Mouse (Mus musculus) cerebellum, adult 2 months (tissue): ENCODE data around the gene Wwp2. TPM values are rescaled to one million over a fixed set of nuclear protein-coding genes. Genes with fewer than 3 reads are reported as not detected.

ENCODE experiments used
- DNase-seq, 2 experiments: peaks; one replicate each; pipeline ENCODE4 v3.0.0; 2021
- H3K27ac ChIP-seq: fragments of 200-500 bp; 2 replicates; pipeline ENCODE4 v1.5.1; 2012; ENCODE audit warnings: low read length, control low read depth, inconsistent platforms; ENCODE audit not compliant: insufficient read depth
- H3K27me3 ChIP-seq: fragments of 200-500 bp; 2 replicates; pipeline ENCODE4 v1.6.1; 2012; ENCODE audit warnings: inconsistent platforms, mild to moderate bottlenecking, low read length, moderate library complexity; ENCODE audit not compliant: control insufficient read depth, insufficient read depth
- H3K4me1 ChIP-seq: fragments of 200-500 bp; 2 replicates; pipeline ENCODE4 v1.6.1; 2011; ENCODE audit warnings: low read length; ENCODE audit not compliant: control insufficient read depth, insufficient read depth
- H3K4me3 ChIP-seq: fragments of 200-500 bp; replicated peaks from 2 replicates; pipeline ENCODE3; 2011; ENCODE audit warnings: mild to moderate bottlenecking, low read depth, low read length, control low read depth; ENCODE audit not compliant: insufficient read depth
- CTCF ChIP-seq: fragments of 200-500 bp; IDR thresholded peaks from 2 replicates; pipeline ENCODE4 v1.5.1; 2011; ENCODE audit warnings: low read depth, mild to moderate bottlenecking, control low read depth, low read length, moderate library complexity, borderline replicate concordance; ENCODE audit not compliant: insufficient read depth
- POLR2A ChIP-seq: fragments of 200-500 bp; IDR thresholded peaks from 2 replicates; pipeline ENCODE4 v1.6.1; 2011; ENCODE audit warnings: low read length, control low read depth, borderline replicate concordance; ENCODE audit not compliant: insufficient read depth
- WGBS: fragments of 180-500 bp; shearing (Covaris S2); methylation state at CpG from one replicate; pipeline ENCODE4 v1.1.7; 2018; 5-methylcytosine and 5-hydroxymethylcytosine counted together
- polyA plus RNA-seq: library from polyadenylated mRNA; depleted of rRNA; stranded (reverse); fragments of >200 nt; gene quantifications from 2 replicates; pipeline ENCODE4 v1.2.3, GENCODE M21; 2012; rRNA removed

The Wwp2 gene
- 32.4 and 33.9 TPM in 2 replicates for polyA plus RNA-seq

GRCm38 (mm10) chr8:107435962-107436831, at the start of gene Wwp2:
Gene Wwp2, plus strand, starts transcription at chr8:107436365.
- H3K4me3 ChIP-seq, result peak within 1 kb of the TSS; percentile 92
- under 1% methylated on average over 66 of the region's 81 CpGs for WGBS
- H3K27ac ChIP-seq, result peak within 1 kb of the TSS; percentile 29; the same call in 1 of the 2 replicates
- no peaks in the 10 kb centered on the region for H3K27me3 ChIP-seq
- DNase-seq, result peak; percentile 79 to 81
- TF ChIP-seq CTCF (no peak), POLR2A (peak; percentile 77)
- peaks cover 4% of the 10 kb centered on the region for H3K4me1 ChIP-seq

- H3K27me3 ChIP-seq, result no peaks in the 10 kb centered on the region
- H3K4me1 ChIP-seq, result peaks cover 5% of the 10 kb centered on the region; the same call in 1 of the 2 replicates
- 24% methylated on average over 3 of the region's 3 CpGs for WGBS
- TF ChIP-seq POLR2A (no peak), CTCF (peak; percentile 38; the same call in 1 of the 2 replicates)
- peak in 1 of 2 experiments; percentile 30 for DNase-seq
- H3K4me3 ChIP-seq, result no peak overlapping the region
- H3K27ac ChIP-seq, result no peak overlapping the region
Measured at GRCm38 (mm10) chr8:107386642-107387041, 49.5 kb upstream of the Wwp2 start.

- H3K4me1 ChIP-seq, result peaks cover 5% of the 10 kb centered on the region; the same call in 1 of the 2 replicates
- H3K27me3 ChIP-seq, result no peaks in the 10 kb centered on the region; the same call in 1 of the 2 replicates
- no peak for TF ChIP-seq POLR2A
- peak; percentile 44; the same call in 1 of the 2 replicates for TF ChIP-seq CTCF
- H3K27ac ChIP-seq, result no peak overlapping the region
- WGBS, result 63% methylated on average over 5 of the region's 5 CpGs
- H3K4me3 ChIP-seq, result no peak overlapping the region
- DNase-seq, result peak; percentile 50 to 57
Measured at GRCm38 (mm10) chr8:107387861-107388260, 48.3 kb upstream of the Wwp2 start.

GRCm38 (mm10) chr8:107389557-107389956, 46.6 kb upstream of the Wwp2 start:
- no peak for TF ChIP-seq POLR2A
- no peak for TF ChIP-seq CTCF
- Histone ChIP-seq H3K4me3 (no peak overlapping the region), H3K4me1 (peaks cover 5% of the 10 kb centered on the region; the same call in 1 of the 2 replicates), H3K27me3 (no peaks in the 10 kb centered on the region; the same call in 1 of the 2 replicates), H3K27ac (no peak overlapping the region)
- WGBS, result 6% methylated on average over 8 of the region's 8 CpGs
- peak; percentile 41 to 69 for DNase-seq

- Histone ChIP-seq H3K4me1 (peaks cover 5% of the 10 kb centered on the region; the same call in 1 of the 2 replicates), H3K4me3 (no peak overlapping the region), H3K27me3 (no peaks in the 10 kb centered on the region; the same call in 1 of the 2 replicates), H3K27ac (no peak overlapping the region)
- WGBS, result 91% methylated on average over 16 of the region's 16 CpGs
- TF ChIP-seq CTCF (no peak), POLR2A (no peak)
- no peak for DNase-seq
Measured at GRCm38 (mm10) chr8:107390476-107391135, 45.6 kb upstream of the Wwp2 start.

GRCm38 (mm10) chr8:107391136-107391516, 45.0 kb upstream of the Wwp2 start:
- H3K4me1 ChIP-seq, result peaks cover 8% of the 10 kb centered on the region
- H3K27ac ChIP-seq, result no peak overlapping the region
- no peak for DNase-seq
- TF ChIP-seq CTCF, result no peak
- TF ChIP-seq POLR2A, result no peak
- 47% methylated on average over 4 of the region's 4 CpGs for WGBS
- no peak overlapping the region for H3K4me3 ChIP-seq
- no peaks in the 10 kb centered on the region; the same call in 1 of the 2 replicates for H3K27me3 ChIP-seq

- H3K27ac ChIP-seq, result no peak overlapping the region
- H3K4me1 ChIP-seq, result peaks cover 14% of the 10 kb centered on the region
- no peak overlapping the region for H3K4me3 ChIP-seq
Measured at GRCm38 (mm10) chr8:107395397-107395796, 40.8 kb upstream of the Wwp2 start.

More at GRCm38 (mm10) chr8:107395397-107395796, 40.8 kb upstream of the Wwp2 start:
- H3K27me3 ChIP-seq, result no peaks in the 10 kb centered on the region; the same call in 1 of the 2 replicates
- no peak for DNase-seq
- TF ChIP-seq CTCF (no peak), POLR2A (no peak)
